Mouse (Mus musculus) neural tube, embryonic 14.5 days (tissue): ENCODE measurements around the gene Ankrd63. TPM values are rescaled to one million over a fixed set of nuclear protein-coding genes. Genes with fewer than 3 reads are reported as not detected.

ENCODE experiments used
- ATAC-seq: fragments of 200-750 bp; cut with Nextera tagmentation; 2 replicates; pipeline ENCODE4 v1.8.0; 2017; ENCODE audit warnings: low read depth, mild to moderate bottlenecking, moderate TSS enrichment, moderate library complexity
- H3K27ac ChIP-seq: fragments of 300-500 bp; sonication (generic); 2 replicates; pipeline ENCODE4 v1.5.1; 2014; ENCODE audit warnings: low read depth, mild to moderate bottlenecking, control low read depth, low read length, moderate library complexity, mixed read lengths
- H3K27me3 ChIP-seq: fragments of 300-500 bp; sonication (generic); 2 replicates; pipeline ENCODE4 v1.6.1; 2014; ENCODE audit warnings: low read length; ENCODE audit not compliant: control insufficient read depth, insufficient read depth
- H3K36me3 ChIP-seq: fragments of 300-500 bp; sonication (generic); 2 replicates; pipeline ENCODE4 v1.6.1; 2014; ENCODE audit warnings: low read length, mixed read lengths; ENCODE audit not compliant: control insufficient read depth, insufficient read depth
- H3K4me1 ChIP-seq: fragments of 300-500 bp; sonication (generic); 2 replicates; pipeline ENCODE4 v1.6.1; 2014; ENCODE audit warnings: low read length; ENCODE audit not compliant: control insufficient read depth, insufficient read depth
- H3K4me2 ChIP-seq: fragments of 300-500 bp; sonication (generic); 2 replicates; pipeline ENCODE4 v1.6.1; 2014; ENCODE audit warnings: mild to moderate bottlenecking, low read depth, low read length, control low read depth
- H3K4me3 ChIP-seq: fragments of 300-500 bp; sonication (generic); 2 replicates; pipeline ENCODE4 v1.5.1; 2014; ENCODE audit warnings: low read depth, low read length, control low read depth, mixed read lengths
- H3K9ac ChIP-seq: fragments of 300-500 bp; sonication (generic); replicated peaks from 2 replicates; pipeline ENCODE4 v1.6.1; 2014; ENCODE audit warnings: low read depth, mild to moderate bottlenecking, control low read depth, low read length, mixed read lengths
- H3K9me3 ChIP-seq: fragments of 300-500 bp; sonication (generic); 2 replicates; pipeline ENCODE4 v1.6.1; 2016; ENCODE audit warnings: low read length; ENCODE audit not compliant: control insufficient read depth
- WGBS: fragments of 180-500 bp; shearing (Covaris S2); extraction: QIAGEN DNeasy Blood & Tissue Kit; methylation state at CpG from one replicate; pipeline ENCODE4 v1.1.7; 2014; 5-methylcytosine and 5-hydroxymethylcytosine counted together
- polyA plus RNA-seq: library from polyadenylated mRNA; unstranded; fragments of >200 nt; fragmentation: Nextera tagmentation; extraction: Ambion mirVana; gene quantifications from 2 replicates; pipeline ENCODE4 v1.2.1, GENCODE M21; 2014

Ankrd63 gene
- polyA plus RNA-seq, 1 experiment from 2014 or later: not detected

- H3K27me3 ChIP-seq: peaks cover 43% of the 10 kb centered on the region
- H3K4me1 ChIP-seq: peaks cover 5% of the 10 kb centered on the region
- no peaks in the 10 kb centered on the region for H3K36me3 ChIP-seq
- 27% methylated on average over 7 of the region's 7 CpGs for WGBS
- no peak overlapping the region for H3K4me3 ChIP-seq
- H3K9me3 ChIP-seq: no peaks in the 10 kb centered on the region
- no peak overlapping the region for H3K27ac ChIP-seq
- no peak overlapping the region for H3K4me2 ChIP-seq
- no peak overlapping the region for H3K9ac ChIP-seq
- ATAC-seq: no peak
Measured at GRCm38 (mm10) chr2:118697955-118698354, 5.8 kb downstream of the Ankrd63 start.

- WGBS: 34% methylated on average over 5 of the region's 5 CpGs
- Histone ChIP-seq H3K4me1 (no peaks in the 10 kb centered on the region; the same call in 1 of the 2 replicates), H3K36me3 (no peaks in the 10 kb centered on the region), H3K4me3 (no peak overlapping the region), H3K9ac (no peak overlapping the region), H3K4me2 (no peak overlapping the region), H3K27ac (no peak overlapping the region), H3K9me3 (no peaks in the 10 kb centered on the region), H3K27me3 (peaks cover 38% of the 10 kb centered on the region)
- no peak for ATAC-seq
Measured at GRCm38 (mm10) chr2:118697311-118697877, 6.4 kb downstream of the Ankrd63 start.

- 48% methylated on average over 21 of the region's 21 CpGs for WGBS
- Histone ChIP-seq H3K4me2 (no peak overlapping the region), H3K4me1 (no peaks in the 10 kb centered on the region), H3K27me3 (peaks cover 31% of the 10 kb centered on the region), H3K4me3 (no peak overlapping the region), H3K36me3 (no peaks in the 10 kb centered on the region), H3K9ac (no peak overlapping the region), H3K27ac (no peak overlapping the region), H3K9me3 (no peaks in the 10 kb centered on the region)
- no peak for ATAC-seq
Measured at GRCm38 (mm10) chr2:118696451-118697308, 7.1 kb downstream of the Ankrd63 start.

GRCm38 (mm10) chr2:118695677-118696232 lies 8.0 kb downstream of the Ankrd63 start:
- Histone ChIP-seq H3K27ac (no peak overlapping the region), H3K27me3 (peaks cover 24% of the 10 kb centered on the region), H3K9ac (no peak overlapping the region), H3K36me3 (no peaks in the 10 kb centered on the region), H3K4me3 (no peak overlapping the region), H3K4me1 (no peaks in the 10 kb centered on the region), H3K9me3 (no peaks in the 10 kb centered on the region), H3K4me2 (no peak overlapping the region)
- 28% methylated on average over 11 of the region's 11 CpGs for WGBS
- peak; percentile 13; the same call in 1 of the 2 replicates for ATAC-seq

GRCm38 (mm10) chr2:118693370-118693966 lies 10.3 kb downstream of the Ankrd63 start:
- Histone ChIP-seq H3K36me3 (no peaks in the 10 kb centered on the region), H3K27me3 (peaks cover 7% of the 10 kb centered on the region; the same call in 1 of the 2 replicates)
- 77% methylated on average over 19 of the region's 19 CpGs for WGBS

GRCm38 (mm10) chr2:118689875-118690274 lies 13.9 kb downstream of the Ankrd63 start:
- no peaks in the 10 kb centered on the region for H3K9me3 ChIP-seq
- H3K4me2 ChIP-seq: no peak overlapping the region
- no peak overlapping the region for H3K4me3 ChIP-seq
- no peak overlapping the region for H3K9ac ChIP-seq
- H3K4me1 ChIP-seq: no peaks in the 10 kb centered on the region
- no peak overlapping the region for H3K27ac ChIP-seq
- ATAC-seq: no peak
- no peaks in the 10 kb centered on the region for H3K27me3 ChIP-seq
- no peaks in the 10 kb centered on the region for H3K36me3 ChIP-seq
- WGBS: 83% methylated on average over 10 of the region's 10 CpGs

More at GRCm38 (mm10) chr2:118693370-118693966, 10.3 kb downstream of the Ankrd63 start:
- no peak overlapping the region for H3K4me3 ChIP-seq
- H3K9me3 ChIP-seq: no peaks in the 10 kb centered on the region
- no peak overlapping the region for H3K4me2 ChIP-seq
- H3K4me1 ChIP-seq: no peaks in the 10 kb centered on the region
- H3K27ac ChIP-seq: no peak overlapping the region
- H3K9ac ChIP-seq: no peak overlapping the region
- ATAC-seq: 0 out of 2 replicates have a peak, but pooled peaks have one; percentile 19

- Histone ChIP-seq H3K27ac (no peak overlapping the region), H3K9ac (no peak overlapping the region), H3K36me3 (no peaks in the 10 kb centered on the region), H3K4me3 (no peak overlapping the region), H3K4me1 (no peaks in the 10 kb centered on the region), H3K27me3 (no peaks in the 10 kb centered on the region), H3K9me3 (no peaks in the 10 kb centered on the region), H3K4me2 (no peak overlapping the region)
- ATAC-seq: no peak
- 88% methylated on average over 3 of the region's 3 CpGs for WGBS
Measured at GRCm38 (mm10) chr2:118687791-118688190, 16.0 kb downstream of the Ankrd63 start.

- Histone ChIP-seq H3K9me3 (no peaks in the 10 kb centered on the region), H3K4me2 (no peak overlapping the region), H3K4me1 (no peaks in the 10 kb centered on the region), H3K9ac (no peak overlapping the region), H3K27ac (no peak overlapping the region), H3K4me3 (no peak overlapping the region), H3K36me3 (no peaks in the 10 kb centered on the region), H3K27me3 (no peaks in the 10 kb centered on the region)
- ATAC-seq: no peak
- 84% methylated on average over 8 of the region's 8 CpGs for WGBS
Measured at GRCm38 (mm10) chr2:118686693-118687092, 17.1 kb downstream of the Ankrd63 start.
